Mouse (Mus musculus) heart, postnatal 0 days (tissue): ENCODE measurements around the gene Hnrnpul1.

Experiments used
- CTCF ChIP-seq: IDR thresholded peaks from 2 replicates; pipeline ENCODE4 v1.5.1; 2016; ENCODE audit warnings: antibody characterized with exemption, control low read depth, low read depth
- EP300 ChIP-seq: IDR thresholded peaks from 2 replicates; pipeline ENCODE4 v1.6.1; 2016; ENCODE audit warnings: antibody characterized with exemption, low read depth

GRCm38 (mm10) chr7:25761354-25761753 is 6.8 kb upstream of the Hnrnpul1 start:
- TF ChIP-seq EP300 = no peak
- TF ChIP-seq CTCF = no peak; the same call in 1 of the 2 replicates
